Mouse (Mus musculus) kidney, embryonic 14.5 days (tissue): Measurements from ENCODE around the gene Cyp24a1. TPM values are rescaled to one million over a fixed set of nuclear protein-coding genes. Genes with fewer than 3 reads are reported as not detected.

Source experiments
- ATAC-seq: fragments of 200-750 bp; cut with Nextera tagmentation; 2 replicates; pipeline ENCODE4 v1.8.0; 2017; ENCODE audit warnings: moderate number of reproducible peaks, mild to moderate bottlenecking, moderate TSS enrichment, moderate library complexity; ENCODE audit not compliant: low FRiP score, low TSS enrichment
- H3K27ac ChIP-seq: fragments of 300-500 bp; sonication (generic); 2 replicates; pipeline ENCODE4 v1.5.1; 2014; ENCODE audit warnings: low read depth, mild to moderate bottlenecking, low read length, moderate library complexity, mixed read lengths
- H3K27me3 ChIP-seq: fragments of 300-500 bp; sonication (generic); 2 replicates; pipeline ENCODE4 v1.6.1; 2014; ENCODE audit warnings: mild to moderate bottlenecking, low read length; ENCODE audit not compliant: control insufficient read depth, insufficient read depth
- H3K36me3 ChIP-seq: fragments of 300-500 bp; sonication (generic); 2 replicates; pipeline ENCODE4 v1.6.1; 2014; ENCODE audit warnings: low read length, mixed read lengths; ENCODE audit not compliant: control insufficient read depth, insufficient read depth
- H3K4me1 ChIP-seq: fragments of 300-500 bp; sonication (generic); 2 replicates; pipeline ENCODE4 v1.6.1; 2014; ENCODE audit warnings: low read length, mixed read lengths; ENCODE audit not compliant: control insufficient read depth, insufficient read depth
- H3K4me2 ChIP-seq: fragments of 300-500 bp; sonication (generic); replicated peaks from 2 replicates; pipeline ENCODE4 v1.6.1; 2014; ENCODE audit warnings: low read depth, mild to moderate bottlenecking, low read length
- H3K4me3 ChIP-seq: fragments of 300-500 bp; sonication (generic); 2 replicates; pipeline ENCODE4 v1.5.1; 2014; ENCODE audit warnings: mild to moderate bottlenecking, low read length
- H3K9ac ChIP-seq: fragments of 300-500 bp; sonication (generic); 2 replicates; pipeline ENCODE4 v1.6.1; 2014; ENCODE audit warnings: low read depth, mild to moderate bottlenecking, low read length, moderate library complexity
- H3K9me3 ChIP-seq: fragments of 300-500 bp; sonication (generic); 2 replicates; pipeline ENCODE4 v1.6.1; 2016; ENCODE audit warnings: low read length; ENCODE audit not compliant: control insufficient read depth
- WGBS: fragments of 180-500 bp; shearing (Covaris S2); extraction: QIAGEN DNeasy Blood & Tissue Kit; methylation state at CpG from one replicate; pipeline ENCODE4 v1.1.7; 2014; 5-methylcytosine and 5-hydroxymethylcytosine counted together
- polyA plus RNA-seq: library from polyadenylated mRNA; unstranded; fragments of >200 nt; fragmentation: Nextera tagmentation; extraction: Ambion mirVana; gene quantifications from 2 replicates; pipeline ENCODE4 v1.2.1, GENCODE M21; 2014

The Cyp24a1 gene
- polyA plus RNA-seq, 1 experiment from 2014 or later: 0.23 TPM

DNA sequence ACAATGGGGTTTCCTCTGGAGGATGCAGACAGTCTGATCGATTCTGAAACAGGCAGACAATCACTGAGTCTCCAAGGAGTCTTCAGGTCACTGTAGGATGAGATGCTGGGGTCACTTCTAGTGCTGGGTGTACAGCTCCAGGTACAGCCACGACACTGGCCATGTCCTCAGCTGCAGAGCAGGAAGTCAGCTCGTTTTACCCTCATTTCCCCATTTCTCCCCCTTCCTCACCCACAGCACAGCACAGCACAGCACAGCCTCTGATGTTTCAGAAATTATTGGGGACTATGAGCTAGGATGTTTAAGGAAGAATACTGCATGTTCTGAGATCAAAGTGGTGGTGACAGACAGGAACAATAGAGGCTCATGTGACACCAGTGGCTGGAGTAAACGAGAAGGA is 7.0 kb upstream of the Cyp24a1 start:
- peaks cover 8% of the 10 kb centered on the region for H3K27me3 ChIP-seq
- 0 out of 2 replicates have a peak, but pooled peaks cover 3% of the 10 kb centered on the region for H3K4me1 ChIP-seq
- no peak overlapping the region for H3K9ac ChIP-seq
- H3K4me3 ChIP-seq: no peak overlapping the region
- H3K9me3 ChIP-seq: no peaks in the 10 kb centered on the region
- WGBS: 33% methylated on average over 4 of the region's 4 CpGs
- no peak overlapping the region for H3K4me2 ChIP-seq
- H3K27ac ChIP-seq: no peak overlapping the region
- H3K36me3 ChIP-seq: no peaks in the 10 kb centered on the region
- no peak for ATAC-seq

GRCm38 (mm10) chr2:170503343-170503742 is 6.4 kb upstream of the Cyp24a1 start:
- H3K4me2 ChIP-seq: no peak overlapping the region
- peaks cover 15% of the 10 kb centered on the region for H3K27me3 ChIP-seq
- no peaks in the 10 kb centered on the region for H3K9me3 ChIP-seq
- H3K9ac ChIP-seq: no peak overlapping the region
- 47% methylated on average over 8 of the region's 8 CpGs for WGBS
- no peak overlapping the region for H3K4me3 ChIP-seq
- H3K27ac ChIP-seq: no peak overlapping the region
- ATAC-seq: no peak
- 0 out of 2 replicates have a peak, but pooled peaks cover 3% of the 10 kb centered on the region for H3K4me1 ChIP-seq
- no peaks in the 10 kb centered on the region for H3K36me3 ChIP-seq

- no peak overlapping the region for H3K9ac ChIP-seq
- no peaks in the 10 kb centered on the region for H3K9me3 ChIP-seq
- no peak overlapping the region for H3K4me2 ChIP-seq
- ATAC-seq: no peak
- H3K36me3 ChIP-seq: no peaks in the 10 kb centered on the region
- peaks cover 13% of the 10 kb centered on the region; the same call in 1 of the 2 replicates for H3K4me1 ChIP-seq
- WGBS: 16% methylated on average over 8 of the region's 8 CpGs
- H3K4me3 ChIP-seq: no peak overlapping the region
- no peak overlapping the region for H3K27ac ChIP-seq
- H3K27me3 ChIP-seq: peaks cover 60% of the 10 kb centered on the region
Observed at GRCm38 (mm10) chr2:170498011-170498410, 1.1 kb upstream of the Cyp24a1 start.

- no peaks in the 10 kb centered on the region for H3K9me3 ChIP-seq
- H3K27me3 ChIP-seq: peaks cover 73% of the 10 kb centered on the region
- peak; percentile 40 for ATAC-seq
- H3K4me3 ChIP-seq: peak within 1 kb of the TSS; percentile 25
- no peak within 1 kb of the TSS for H3K27ac ChIP-seq
- H3K4me2 ChIP-seq: peak within 1 kb of the TSS; percentile 38
- H3K36me3 ChIP-seq: no peaks in the 10 kb centered on the region
- 1% methylated on average over 46 of the region's 46 CpGs for WGBS
- H3K4me1 ChIP-seq: peaks cover 13% of the 10 kb centered on the region; the same call in 1 of the 2 replicates
- no peak within 1 kb of the TSS for H3K9ac ChIP-seq
Observed at GRCm38 (mm10) chr2:170496154-170496930, 603 bp downstream of the Cyp24a1 start, which contains the start of gene Pfdn4. TSS of gene Pfdn4 (plus strand) at chr2:170496428.

DNA sequence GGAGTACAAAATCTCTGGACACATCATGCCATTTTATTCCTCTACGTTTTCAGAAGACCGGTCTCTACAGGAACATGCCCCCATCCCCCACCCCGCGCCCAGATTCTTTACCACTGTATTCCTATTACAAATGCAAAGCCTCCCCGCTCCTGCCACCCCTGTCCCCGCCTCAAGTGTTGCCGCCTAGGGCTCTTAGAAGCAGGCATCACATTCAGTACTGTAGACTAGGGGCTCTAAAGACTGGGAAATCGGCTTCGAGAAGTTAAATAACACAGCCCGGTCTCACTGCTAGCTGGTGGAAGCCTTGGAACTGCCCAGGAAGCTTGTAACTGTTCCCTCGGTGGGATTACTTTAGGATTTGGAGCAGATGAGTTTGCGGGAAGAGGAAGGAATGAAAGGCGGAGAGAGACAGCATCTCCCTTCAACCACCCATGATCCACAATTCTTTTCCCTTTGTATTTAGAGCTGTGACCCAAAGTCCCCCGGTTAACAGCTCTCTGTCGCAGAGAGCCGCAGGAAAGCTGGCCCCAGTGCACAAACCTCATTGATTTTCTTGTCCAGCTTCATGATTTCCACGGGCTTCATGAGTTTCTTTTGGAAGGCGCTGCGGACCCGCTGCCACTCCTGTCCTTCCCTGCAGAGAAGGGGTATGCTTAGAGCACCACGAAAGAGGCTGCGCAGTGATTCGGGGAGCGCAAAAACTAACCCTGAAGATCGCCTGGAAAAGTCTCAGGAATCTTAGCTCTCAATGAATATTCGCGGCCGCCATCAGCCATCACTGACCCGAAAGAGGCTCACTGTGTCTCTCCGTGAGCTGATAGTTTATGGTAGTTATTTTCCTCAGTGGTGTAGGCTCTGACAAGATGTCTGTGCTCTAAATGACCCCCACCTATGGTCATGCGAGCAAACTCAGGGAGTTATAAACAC is 1.9 kb downstream of the Cyp24a1 start:
- peaks cover 78% of the 10 kb centered on the region for H3K27me3 ChIP-seq
- no peak overlapping the region for H3K4me2 ChIP-seq
- WGBS: 6% methylated on average over 31 of the region's 31 CpGs
- H3K27ac ChIP-seq: no peak overlapping the region
- no peak overlapping the region; the same call in 1 of the 2 replicates for H3K4me3 ChIP-seq
- ATAC-seq: no peak
- H3K9me3 ChIP-seq: no peaks in the 10 kb centered on the region
- peaks cover 13% of the 10 kb centered on the region; the same call in 1 of the 2 replicates for H3K4me1 ChIP-seq
- H3K9ac ChIP-seq: no peak overlapping the region
- H3K36me3 ChIP-seq: no peaks in the 10 kb centered on the region

DNA sequence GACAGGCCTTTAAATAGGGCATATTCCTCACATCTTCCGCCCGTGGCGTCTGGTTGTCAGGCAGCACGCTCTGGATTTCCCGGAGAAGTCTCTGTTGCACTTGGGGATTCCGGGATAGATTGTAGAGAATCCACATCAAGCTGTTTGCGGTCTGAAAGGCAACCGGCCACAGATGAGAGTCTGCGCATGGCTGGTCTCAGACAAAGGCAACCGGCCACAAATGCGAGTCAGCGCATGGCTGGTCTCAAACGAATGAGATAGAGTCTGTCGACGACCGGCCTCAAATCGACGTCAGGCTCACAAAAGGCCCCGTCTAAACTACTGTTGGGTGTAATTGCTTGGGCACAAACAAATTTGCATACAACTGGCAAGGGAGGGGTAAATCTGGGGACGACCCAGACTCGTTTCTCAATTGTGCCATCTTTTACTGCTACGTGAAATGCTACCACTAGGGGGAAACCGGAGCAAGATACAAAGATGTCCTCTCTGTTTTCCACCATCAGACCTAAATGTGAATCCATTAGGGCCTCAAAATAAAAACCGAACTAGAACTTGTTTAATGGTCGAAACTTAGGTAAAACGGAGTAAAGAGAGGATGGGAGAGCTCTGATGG is 8.9 kb downstream of the Cyp24a1 start:
- no peak for ATAC-seq
- no peaks in the 10 kb centered on the region for H3K4me1 ChIP-seq
- no peaks in the 10 kb centered on the region for H3K9me3 ChIP-seq
- H3K36me3 ChIP-seq: no peaks in the 10 kb centered on the region
- H3K27ac ChIP-seq: no peak overlapping the region
- H3K27me3 ChIP-seq: peaks cover 26% of the 10 kb centered on the region
- H3K4me2 ChIP-seq: no peak overlapping the region
- no peak overlapping the region for H3K9ac ChIP-seq
- WGBS: 62% methylated on average over 26 of the region's 26 CpGs
- H3K4me3 ChIP-seq: no peak overlapping the region

DNA sequence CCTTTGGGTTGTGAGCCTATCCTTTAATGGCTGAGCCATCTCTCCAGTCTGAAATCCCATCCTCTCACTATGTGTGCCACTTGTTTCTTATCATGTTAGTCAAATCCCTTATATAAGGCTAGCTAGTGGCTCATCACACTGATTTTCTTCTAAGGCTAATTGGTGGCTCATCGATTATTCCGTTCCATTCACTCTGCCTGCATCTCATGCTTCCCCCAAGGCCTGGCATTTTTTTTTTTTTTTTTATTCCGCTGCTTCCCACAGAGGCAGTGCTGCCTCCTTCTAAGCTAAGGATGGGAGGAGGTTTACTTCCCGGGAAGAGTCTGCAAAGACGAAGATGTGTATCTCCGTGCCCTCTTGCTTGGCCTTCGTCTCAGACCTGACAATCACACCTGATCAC is 9.7 kb downstream of the Cyp24a1 start:
- H3K9me3 ChIP-seq: no peaks in the 10 kb centered on the region
- no peak overlapping the region for H3K9ac ChIP-seq
- 78% methylated on average over 7 of the region's 7 CpGs for WGBS
- no peak overlapping the region for H3K27ac ChIP-seq
- H3K4me3 ChIP-seq: no peak overlapping the region
- H3K36me3 ChIP-seq: no peaks in the 10 kb centered on the region
- H3K4me2 ChIP-seq: no peak overlapping the region
- no peak for ATAC-seq
- H3K4me1 ChIP-seq: no peaks in the 10 kb centered on the region
- peaks cover 20% of the 10 kb centered on the region for H3K27me3 ChIP-seq

GRCm38 (mm10) chr2:170483914-170484313 is 13.0 kb downstream of the Cyp24a1 start:
- H3K36me3 ChIP-seq: no peaks in the 10 kb centered on the region
- H3K27ac ChIP-seq: no peak overlapping the region
- H3K4me1 ChIP-seq: no peaks in the 10 kb centered on the region
- no peak for ATAC-seq
- H3K4me3 ChIP-seq: no peak overlapping the region
- H3K9ac ChIP-seq: no peak overlapping the region
- peaks cover 5% of the 10 kb centered on the region; the same call in 1 of the 2 replicates for H3K27me3 ChIP-seq
- 77% methylated on average over 11 of the region's 11 CpGs for WGBS
- H3K4me2 ChIP-seq: no peak overlapping the region
- no peaks in the 10 kb centered on the region for H3K9me3 ChIP-seq
